Mouse (Mus musculus): ENCODE results near the gene Mocs3. TPM values are rescaled to one million over a fixed set of nuclear protein-coding genes. Genes with fewer than 3 reads are reported as not detected.
A peak's percentile ranks its signal among the peaks of the same experiment; 100 is the strongest.

Mocs3 gene
- polyA plus RNA-seq (2014; fragmentation: Nextera tagmentation; extraction: Ambion mirVana): 8.0 TPM in 2 replicates

- Histone ChIP-seq H3K9me3 (ENCODE audit: control insufficient read depth, low read length) (no peaks in the 10 kb centered on the region), H3K27ac (ENCODE audit: low read depth, low read length) (peak within 1 kb of the TSS; percentile 76; the same call in 1 of the 2 replicates), H3K4me1 (ENCODE audit: control insufficient read depth, insufficient read depth, low read length) (peaks cover 19% of the 10 kb centered on the region), H3K36me3 (ENCODE audit: control insufficient read depth, insufficient read depth, low read length) (peaks cover 6% of the 10 kb centered on the region), H3K9ac (ENCODE audit: low read length) (peak within 1 kb of the TSS; percentile 87), H3K4me3 (ENCODE audit: low read depth, low read length) (peak within 1 kb of the TSS; percentile 99), H3K27me3 (ENCODE audit: control insufficient read depth, insufficient read depth, low read length) (no peaks in the 10 kb centered on the region), H3K4me2 (peak within 1 kb of the TSS; percentile 99)
- under 1% methylated on average over 73 of the region's 73 CpGs for WGBS
- DNase-seq (ENCODE audit: low spot score, missing footprints) (peak; percentile 99), ATAC-seq (ENCODE audit: low FRiP score) (peak; percentile 84)
Measured at GRCm38 (mm10) chr2:168230026-168230728, at the start of gene Mocs3, which contains the start of the genes Gm20716 and Dpm1. Gene Mocs3, plus strand, starts transcription at chr2:168230622. Gene Gm20716, minus strand, starts transcription at chr2:168230364. Gene Dpm1, minus strand, starts transcription at chr2:168230591.

- 96% methylated on average over 2 of the region's 2 CpGs for WGBS
- Histone ChIP-seq H3K4me1 (ENCODE audit: control insufficient read depth, insufficient read depth, low read length) (peaks cover 1% of the 10 kb centered on the region; the same call in 1 of the 2 replicates), H3K9me3 (ENCODE audit: control insufficient read depth, low read length) (no peaks in the 10 kb centered on the region)
Measured at GRCm38 (mm10) chr2:168191856-168192255, 38.6 kb upstream of the Mocs3 start.

GRCm38 (mm10) chr2:168193685-168194084 lies 36.7 kb upstream of the Mocs3 start:
- no peak overlapping the region for H3K4me2 ChIP-seq
- ATAC-seq (ENCODE audit: low FRiP score) (no peak), DNase-seq (ENCODE audit: low spot score, missing footprints) (no peak)
- H3K9ac ChIP-seq (ENCODE audit: low read length): no peak overlapping the region
- H3K4me1 ChIP-seq (ENCODE audit: control insufficient read depth, insufficient read depth, low read length): peaks cover 6% of the 10 kb centered on the region; the same call in 1 of the 2 replicates
- no peaks in the 10 kb centered on the region for H3K9me3 ChIP-seq (ENCODE audit: control insufficient read depth, low read length)
- no peaks in the 10 kb centered on the region for H3K27me3 ChIP-seq (ENCODE audit: control insufficient read depth, insufficient read depth, low read length)
- no peaks in the 10 kb centered on the region; the same call in 1 of the 2 replicates for H3K36me3 ChIP-seq (ENCODE audit: control insufficient read depth, insufficient read depth, low read length)
- WGBS: 82% methylated on average over 2 of the region's 2 CpGs
- no peak overlapping the region for H3K27ac ChIP-seq (ENCODE audit: low read depth, low read length)
- no peak overlapping the region for H3K4me3 ChIP-seq (ENCODE audit: low read depth, low read length)

More at GRCm38 (mm10) chr2:168191856-168192255, 38.6 kb upstream of the Mocs3 start:
- H3K27me3 ChIP-seq (ENCODE audit: control insufficient read depth, insufficient read depth, low read length): no peaks in the 10 kb centered on the region
- H3K36me3 ChIP-seq (ENCODE audit: control insufficient read depth, insufficient read depth, low read length): peaks cover 5% of the 10 kb centered on the region; the same call in 1 of the 2 replicates
- DNase-seq (ENCODE audit: low spot score, missing footprints) (no peak), ATAC-seq (ENCODE audit: low FRiP score) (no peak)
- H3K9ac ChIP-seq (ENCODE audit: low read length): no peak overlapping the region
- H3K27ac ChIP-seq (ENCODE audit: low read depth, low read length): no peak overlapping the region
- H3K4me2 ChIP-seq: no peak overlapping the region
- no peak overlapping the region for H3K4me3 ChIP-seq (ENCODE audit: low read depth, low read length)

- Histone ChIP-seq H3K27me3 (ENCODE audit: control insufficient read depth, insufficient read depth, low read length) (no peaks in the 10 kb centered on the region), H3K4me1 (ENCODE audit: control insufficient read depth, insufficient read depth, low read length) (peaks cover 16% of the 10 kb centered on the region), H3K4me2 (no peak overlapping the region), H3K36me3 (ENCODE audit: control insufficient read depth, insufficient read depth, low read length) (no peaks in the 10 kb centered on the region; the same call in 1 of the 2 replicates), H3K9me3 (ENCODE audit: control insufficient read depth, low read length) (no peaks in the 10 kb centered on the region), H3K9ac (ENCODE audit: low read length) (no peak overlapping the region), H3K4me3 (ENCODE audit: low read depth, low read length) (no peak overlapping the region), H3K27ac (ENCODE audit: low read depth, low read length) (no peak overlapping the region)
- DNase-seq (ENCODE audit: low spot score, missing footprints): no peak
- no peak for ATAC-seq (ENCODE audit: low FRiP score)
- 55% methylated on average over 2 of the region's 2 CpGs for WGBS
Measured at GRCm38 (mm10) chr2:168195721-168196120, 34.7 kb upstream of the Mocs3 start.

- no peak overlapping the region for H3K9ac ChIP-seq (ENCODE audit: low read length)
- DNase-seq (ENCODE audit: low spot score, missing footprints) (no peak), ATAC-seq (ENCODE audit: low FRiP score) (no peak)
- H3K9me3 ChIP-seq (ENCODE audit: control insufficient read depth, low read length): no peaks in the 10 kb centered on the region; the same call in 1 of the 2 replicates
- H3K4me2 ChIP-seq: no peak overlapping the region
- no peaks in the 10 kb centered on the region for H3K27me3 ChIP-seq (ENCODE audit: control insufficient read depth, insufficient read depth, low read length)
- H3K27ac ChIP-seq (ENCODE audit: low read depth, low read length): no peak overlapping the region
- WGBS: 90% methylated on average over 1 of the region's 1 CpGs
- H3K4me3 ChIP-seq (ENCODE audit: low read depth, low read length): no peak overlapping the region
- H3K36me3 ChIP-seq (ENCODE audit: control insufficient read depth, insufficient read depth, low read length): peaks cover 2% of the 10 kb centered on the region; the same call in 1 of the 2 replicates
- H3K4me1 ChIP-seq (ENCODE audit: control insufficient read depth, insufficient read depth, low read length): peaks cover 16% of the 10 kb centered on the region
Measured at GRCm38 (mm10) chr2:168198421-168198820, 32.0 kb upstream of the Mocs3 start.

GRCm38 (mm10) chr2:168199476-168199875 lies 30.9 kb upstream of the Mocs3 start:
- Histone ChIP-seq H3K4me3 (ENCODE audit: low read depth, low read length) (no peak overlapping the region), H3K9ac (ENCODE audit: low read length) (no peak overlapping the region), H3K9me3 (ENCODE audit: control insufficient read depth, low read length) (no peaks in the 10 kb centered on the region; the same call in 1 of the 2 replicates), H3K36me3 (ENCODE audit: control insufficient read depth, insufficient read depth, low read length) (peaks cover 11% of the 10 kb centered on the region; the same call in 1 of the 2 replicates), H3K4me2 (no peak overlapping the region), H3K27ac (ENCODE audit: low read depth, low read length) (no peak overlapping the region), H3K4me1 (ENCODE audit: control insufficient read depth, insufficient read depth, low read length) (peaks cover 22% of the 10 kb centered on the region), H3K27me3 (ENCODE audit: control insufficient read depth, insufficient read depth, low read length) (no peaks in the 10 kb centered on the region)
- DNase-seq (ENCODE audit: low spot score, missing footprints) (no peak), ATAC-seq (ENCODE audit: low FRiP score) (no peak)
- WGBS: 90% methylated on average over 4 of the region's 4 CpGs

GRCm38 (mm10) chr2:168200014-168200691 lies 30.3 kb upstream of the Mocs3 start:
- ATAC-seq (ENCODE audit: low FRiP score): no peak
- H3K4me2 ChIP-seq: no peak overlapping the region
- H3K4me3 ChIP-seq (ENCODE audit: low read depth, low read length): no peak overlapping the region
- no peak overlapping the region for H3K9ac ChIP-seq (ENCODE audit: low read length)
- H3K27ac ChIP-seq (ENCODE audit: low read depth, low read length): no peak overlapping the region
- WGBS: 84% methylated on average over 5 of the region's 5 CpGs
- H3K27me3 ChIP-seq (ENCODE audit: control insufficient read depth, insufficient read depth, low read length): no peaks in the 10 kb centered on the region
- DNase-seq (ENCODE audit: low spot score, missing footprints): no peak
- H3K36me3 ChIP-seq (ENCODE audit: control insufficient read depth, insufficient read depth, low read length): peaks cover 13% of the 10 kb centered on the region; the same call in 1 of the 2 replicates
- peaks cover 28% of the 10 kb centered on the region for H3K4me1 ChIP-seq (ENCODE audit: control insufficient read depth, insufficient read depth, low read length)
- H3K9me3 ChIP-seq (ENCODE audit: control insufficient read depth, low read length): no peaks in the 10 kb centered on the region; the same call in 1 of the 2 replicates

- H3K27ac ChIP-seq (ENCODE audit: low read depth, low read length): no peak overlapping the region
- peak; percentile 82 for DNase-seq (ENCODE audit: low spot score, missing footprints)
- H3K27me3 ChIP-seq (ENCODE audit: control insufficient read depth, insufficient read depth, low read length): no peaks in the 10 kb centered on the region
- peak overlapping the region; percentile 56 for H3K4me2 ChIP-seq
- peaks cover 19% of the 10 kb centered on the region for H3K4me1 ChIP-seq (ENCODE audit: control insufficient read depth, insufficient read depth, low read length)
- 90% methylated on average over 8 of the region's 8 CpGs for WGBS
- ATAC-seq (ENCODE audit: low FRiP score): no peak
- H3K9me3 ChIP-seq (ENCODE audit: control insufficient read depth, low read length): no peaks in the 10 kb centered on the region; the same call in 1 of the 2 replicates
- H3K36me3 ChIP-seq (ENCODE audit: control insufficient read depth, insufficient read depth, low read length): peaks cover 16% of the 10 kb centered on the region; the same call in 1 of the 2 replicates
- H3K4me3 ChIP-seq (ENCODE audit: low read depth, low read length): peak overlapping the region; percentile 92
- H3K9ac ChIP-seq (ENCODE audit: low read length): no peak overlapping the region
Measured at GRCm38 (mm10) chr2:168204476-168204999, 25.9 kb upstream of the Mocs3 start.

All from midbrain, embryonic 11.5 days (tissue).